Mouse (Mus musculus) kidney, adult 2 months (tissue): Measurements from ENCODE around the gene Hist1h2bf. TPM values are rescaled to one million over a fixed set of nuclear protein-coding genes. Genes with fewer than 3 reads are reported as not detected.
"Not testable (repeated sequence)": the region's sequence is repeated elsewhere in the genome, so short reads cannot be mapped to it uniquely, and the experiment has no call there.

Experiments used
- DNase-seq: peaks from one replicate; pipeline ENCODE4 v3.0.0; 2021
- H3K27ac ChIP-seq: fragments of 200-500 bp; 2 replicates; pipeline ENCODE4 v1.5.1; 2012; ENCODE audit warnings: low read depth, low read length, control low read depth, inconsistent platforms; ENCODE audit not compliant: insufficient read depth
- H3K27me3 ChIP-seq: fragments of 200-500 bp; replicated peaks from 2 replicates; pipeline ENCODE4 v1.6.1; 2012; ENCODE audit warnings: mild to moderate bottlenecking, moderate library complexity, low read length, inconsistent platforms; ENCODE audit not compliant: control insufficient read depth, insufficient read depth
- H3K36me3 ChIP-seq: fragments of 200-500 bp; 2 replicates; pipeline ENCODE4 v1.6.1; 2012; ENCODE audit warnings: mild to moderate bottlenecking, moderate library complexity, low read length, inconsistent platforms; ENCODE audit not compliant: control insufficient read depth, insufficient read depth
- H3K4me1 ChIP-seq: fragments of 200-500 bp; 2 replicates; pipeline ENCODE4 v1.6.1; 2011; ENCODE audit warnings: low read length; ENCODE audit not compliant: control insufficient read depth, insufficient read depth
- H3K4me3 ChIP-seq: fragments of 200-500 bp; 2 replicates; pipeline ENCODE4 v1.5.1; 2011; ENCODE audit warnings: mild to moderate bottlenecking, low read depth, low read length, control low read depth; ENCODE audit not compliant: insufficient read depth
- CTCF ChIP-seq: fragments of 200-500 bp; conservative IDR thresholded peaks from 2 replicates; pipeline ENCODE4 v1.5.1; 2011; ENCODE audit warnings: low read depth, mild to moderate bottlenecking, control low read depth, low read length, moderate library complexity, mixed read lengths; ENCODE audit not compliant: insufficient read depth, insufficient read length
- POLR2A ChIP-seq: fragments of 200-500 bp; IDR thresholded peaks from one replicate; pipeline ENCODE4 v1.6.1; 2011; ENCODE audit warnings: low read depth, low read length, control low read depth
- WGBS: fragments of 180-500 bp; shearing (Covaris S2); methylation state at CpG from one replicate; pipeline ENCODE4 v1.1.7; 2018; 5-methylcytosine and 5-hydroxymethylcytosine counted together
- polyA plus RNA-seq: library from polyadenylated mRNA; depleted of rRNA; stranded (reverse); fragments of >200 nt; gene quantifications from 2 replicates; pipeline ENCODE4 v1.2.3, GENCODE M21; 2012; rRNA removed

Gene Hist1h2bf
- 0.30 and 0.99 TPM in 2 replicates for polyA plus RNA-seq

DNA sequence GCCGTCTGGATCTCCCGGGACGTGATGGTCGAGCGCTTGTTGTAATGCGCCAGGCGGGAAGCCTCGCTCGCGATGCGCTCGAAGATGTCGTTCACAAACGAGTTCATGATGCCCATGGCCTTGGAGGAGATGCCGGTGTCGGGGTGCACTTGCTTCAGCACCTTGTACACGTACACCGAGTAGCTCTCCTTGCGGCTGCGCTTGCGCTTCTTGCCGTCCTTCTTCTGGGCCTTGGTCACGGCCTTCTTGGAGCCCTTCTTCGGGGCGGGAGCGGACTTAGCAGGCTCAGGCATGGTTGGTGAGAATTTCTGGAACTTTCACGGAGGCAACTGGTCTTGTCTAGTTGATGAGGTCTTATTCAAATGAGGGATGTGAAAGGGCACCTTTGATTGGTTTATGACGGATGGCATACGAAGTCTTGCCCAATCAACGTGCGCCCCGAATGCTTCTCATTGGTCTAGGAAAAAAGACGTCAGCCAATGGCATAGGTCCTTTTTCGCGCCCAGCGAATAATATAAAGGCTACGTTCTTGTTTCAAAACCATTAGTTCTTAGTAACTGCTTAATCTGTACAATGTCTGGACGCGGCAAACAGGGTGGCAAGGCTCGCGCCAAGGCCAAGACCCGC lies at the start of gene Hist1h2bf, which contains the start of gene Hist1h2ad:
Gene Hist1h2bf, minus strand, starts transcription at position 299 of the 627 bp plus-strand sequence.
Gene Hist1h2ad, plus strand, starts transcription at position 484 of the 627 bp plus-strand sequence.
- H3K27ac ChIP-seq: not testable (repeated sequence)
- 4% methylated on average over 42 of the region's 42 CpGs for WGBS

DNA sequence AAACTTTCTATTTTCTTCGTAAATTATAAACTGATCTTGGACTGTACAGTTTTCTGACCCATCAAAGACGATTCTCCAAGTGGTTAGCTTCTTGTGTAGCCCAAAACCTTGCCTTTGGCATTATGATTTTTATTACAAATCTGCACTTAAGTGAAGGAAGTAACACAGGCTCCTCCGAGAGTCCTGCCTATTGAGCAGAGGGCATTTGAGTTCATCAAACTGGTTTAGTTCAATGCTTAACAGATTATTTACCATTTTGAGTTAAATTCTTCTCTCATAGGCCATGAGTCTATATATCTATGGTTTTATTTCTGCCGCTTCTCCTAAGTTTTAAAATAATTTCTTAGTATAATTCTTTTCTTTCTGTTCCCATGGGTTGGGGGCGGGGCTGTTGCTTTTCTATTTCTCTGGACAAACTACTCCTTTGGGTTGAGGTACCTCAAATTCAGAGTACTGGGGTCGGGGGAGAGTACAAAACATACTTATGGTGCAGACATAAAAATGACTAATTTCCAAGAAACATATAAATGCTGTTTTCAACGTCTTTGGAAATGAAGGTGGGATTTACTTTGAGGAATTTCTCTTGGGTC lies 49.0 kb upstream of the Hist1h2bf start:
- no peak for TF ChIP-seq POLR2A
- TF ChIP-seq CTCF: no peak
- Histone ChIP-seq H3K27me3 (no peaks in the 10 kb centered on the region), H3K4me1 (peaks cover 2% of the 10 kb centered on the region; the same call in 1 of the 2 replicates), H3K4me3 (no peak overlapping the region), H3K36me3 (no peaks in the 10 kb centered on the region), H3K27ac (peak overlapping the region; percentile 85)
- peak; percentile 43 for DNase-seq
- WGBS: 21% methylated on average over 7 of the region's 7 CpGs

More for the DNA sequence above, at the start of gene Hist1h2bf, which contains the start of gene Hist1h2ad:
- H3K4me1 ChIP-seq, H3K27me3 ChIP-seq, H3K36me3 ChIP-seq: not testable (repeated sequence)
- H3K4me3 ChIP-seq: peak within 1 kb of the TSS; percentile 26; the same call in 1 of the 2 replicates
- DNase-seq: peak; percentile 90

DNA sequence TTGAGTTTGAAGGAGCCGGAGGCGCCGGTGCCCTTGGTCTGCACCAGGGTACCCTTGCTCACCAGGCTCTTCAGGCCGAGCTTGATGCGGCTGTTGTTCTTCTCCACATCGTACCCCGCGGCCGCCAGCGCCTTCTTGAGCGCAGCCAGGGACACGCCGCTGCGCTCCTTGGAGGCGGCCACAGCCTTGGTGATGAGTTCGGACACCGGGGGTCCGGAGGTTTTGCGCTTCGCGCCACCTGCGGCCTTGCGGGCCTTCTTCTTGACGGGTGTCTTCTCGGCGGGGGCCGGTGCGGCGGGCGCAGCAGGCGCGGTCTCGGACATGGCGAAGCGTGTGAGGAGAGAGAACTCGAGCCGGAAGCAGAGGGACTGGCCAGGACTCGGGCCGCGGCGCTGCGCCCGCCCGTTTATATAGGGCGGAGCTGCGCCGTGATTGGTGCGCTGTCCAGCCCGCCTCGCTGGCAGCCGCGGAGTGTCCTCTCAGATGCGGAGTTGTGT lies 48.2 kb upstream of the Hist1h2bf start, which contains the start of gene Hist1h1e:
Gene Hist1h1e, minus strand, starts transcription at position 384 of the 497 bp plus-strand sequence.
- WGBS: under 1% methylated on average over 53 of the region's 53 CpGs
- H3K4me1 ChIP-seq, H3K27me3 ChIP-seq, H3K36me3 ChIP-seq: not testable (repeated sequence)
- peak; percentile 98 for TF ChIP-seq POLR2A
- peak; percentile 94 for DNase-seq
- peak within 1 kb of the TSS; percentile 69 for H3K4me3 ChIP-seq
- H3K27ac ChIP-seq: peak within 1 kb of the TSS; percentile 86

DNA sequence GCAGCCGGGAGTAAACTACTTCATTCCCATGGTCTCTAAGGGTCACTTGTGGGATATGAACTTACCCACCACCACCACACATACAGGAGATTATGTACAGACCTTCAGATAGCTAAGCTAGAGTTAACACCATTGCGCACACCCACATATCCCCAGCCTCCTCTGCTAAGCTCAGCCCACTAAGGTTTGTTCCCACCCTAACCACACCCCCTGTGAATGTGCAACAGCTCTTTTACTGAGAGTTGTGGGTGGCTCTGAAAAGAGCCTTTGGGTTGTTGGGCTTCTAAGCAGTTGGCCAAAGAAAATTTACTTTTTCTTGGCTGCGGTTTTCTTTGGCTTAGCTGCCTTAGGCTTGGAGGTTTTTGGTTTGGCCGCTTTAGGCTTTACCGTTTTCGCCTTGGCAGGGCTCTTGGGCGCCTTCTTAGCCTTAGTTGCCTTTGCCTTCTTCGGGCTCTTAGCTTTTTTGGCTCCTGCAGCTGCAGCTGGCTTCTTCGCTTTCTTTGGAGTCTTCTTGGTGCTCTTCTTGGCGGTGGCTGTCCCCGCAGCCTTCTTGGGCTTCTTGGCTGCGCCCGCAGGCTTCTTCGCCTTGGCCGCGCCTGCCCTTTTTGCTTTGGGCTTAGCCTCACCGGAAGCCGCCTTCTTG lies 47.7 kb upstream of the Hist1h2bf start:
- DNase-seq: peak; percentile 87
- Histone ChIP-seq H3K27ac (peak overlapping the region; percentile 86), H3K36me3 (no peaks in the 10 kb centered on the region), H3K4me1 (peaks cover 2% of the 10 kb centered on the region; the same call in 1 of the 2 replicates), H3K4me3 (peak overlapping the region; percentile 69), H3K27me3 (no peaks in the 10 kb centered on the region)
- WGBS: under 1% methylated on average over 18 of the region's 18 CpGs
- TF ChIP-seq POLR2A: peak; percentile 26
- no peak for TF ChIP-seq CTCF

DNA sequence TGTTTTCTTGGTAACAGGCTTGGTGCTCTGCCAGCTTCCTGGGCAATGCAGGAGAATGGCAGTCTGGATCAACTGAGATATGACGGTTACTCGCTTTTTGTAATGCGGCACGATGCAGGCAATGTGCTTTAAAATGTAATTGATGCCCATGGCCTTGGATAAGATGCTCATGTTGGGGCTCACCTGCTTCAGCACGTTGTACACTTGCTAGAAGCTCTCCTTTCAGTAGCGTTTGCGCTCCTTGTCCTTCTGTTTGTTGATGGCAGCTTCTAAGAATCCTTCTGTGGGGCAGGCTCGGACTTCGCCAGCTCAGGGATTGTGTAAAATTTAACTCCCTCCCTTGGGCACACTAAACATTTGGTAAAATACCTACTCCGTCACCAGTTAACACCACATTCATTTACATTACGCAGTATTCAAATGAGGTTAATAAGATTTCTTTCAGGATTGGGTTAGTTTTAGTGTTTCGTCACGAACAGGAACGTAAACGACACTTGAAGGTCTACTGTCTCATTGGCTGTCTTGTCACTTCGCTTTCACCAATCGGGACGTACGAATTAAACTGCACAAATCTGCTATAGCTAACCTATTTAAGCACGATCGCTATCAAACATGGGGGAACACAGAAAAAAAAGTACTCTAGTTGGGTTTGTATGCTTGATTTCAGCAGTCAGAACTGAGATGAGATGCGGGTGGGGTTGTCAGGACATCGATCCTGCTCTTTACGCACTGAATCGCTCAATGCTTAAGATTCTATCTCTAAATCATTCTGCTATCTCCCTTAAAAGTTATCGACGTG lies 46.9 kb upstream of the Hist1h2bf start, which contains the start of gene Hist1h2be:
Gene Hist1h2be, minus strand, starts transcription at position 392 of the 799 bp plus-strand sequence.
- peaks cover 2% of the 10 kb centered on the region; the same call in 1 of the 2 replicates for H3K4me1 ChIP-seq
- H3K27ac ChIP-seq: peak within 1 kb of the TSS; percentile 91
- under 1% methylated on average over 27 of the region's 27 CpGs for WGBS
- peak; percentile 91 for DNase-seq
- peak within 1 kb of the TSS; percentile 69 for H3K4me3 ChIP-seq
- no peaks in the 10 kb centered on the region for H3K27me3 ChIP-seq
- TF ChIP-seq POLR2A (no peak), CTCF (no peak)
- H3K36me3 ChIP-seq: no peaks in the 10 kb centered on the region

DNA sequence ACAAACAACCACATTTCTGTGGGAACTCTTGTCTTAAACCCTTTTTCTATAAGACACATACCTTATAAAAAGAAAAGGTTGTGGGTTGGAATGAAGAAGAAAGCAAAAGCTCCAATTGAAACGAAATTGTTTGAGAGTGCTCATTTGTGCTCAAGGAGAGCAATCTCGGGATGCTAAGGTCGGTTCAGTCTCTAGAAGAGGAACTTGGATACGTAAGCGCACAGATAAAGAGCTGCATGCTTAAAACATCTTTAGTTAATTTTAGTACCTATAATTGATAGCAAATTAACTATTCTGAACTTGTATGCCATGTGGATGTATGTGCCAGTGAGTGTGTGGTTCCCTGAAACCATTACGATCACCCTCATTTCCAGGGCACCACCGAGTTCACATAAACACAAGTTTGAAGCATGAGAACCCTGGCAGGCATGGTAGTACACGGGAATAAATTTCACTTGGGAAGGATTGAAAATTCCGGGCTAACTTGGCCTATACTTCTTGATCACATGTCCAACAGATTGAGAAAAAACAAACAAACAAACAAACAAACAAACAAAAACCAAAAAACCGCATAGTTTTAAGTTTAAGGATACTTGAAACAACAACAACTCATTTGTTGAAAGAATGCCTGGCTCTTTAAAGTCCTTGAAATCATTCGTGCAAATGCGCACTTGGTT lies 46.2 kb upstream of the Hist1h2bf start:
- 46% methylated on average over 12 of the region's 12 CpGs for WGBS
- Histone ChIP-seq H3K27me3 (no peaks in the 10 kb centered on the region), H3K27ac (no peak overlapping the region; the same call in 1 of the 2 replicates), H3K4me1 (peaks cover 2% of the 10 kb centered on the region; the same call in 1 of the 2 replicates), H3K36me3 (no peaks in the 10 kb centered on the region), H3K4me3 (peak overlapping the region; percentile 57)
- TF ChIP-seq CTCF (no peak), POLR2A (no peak)
- DNase-seq: no peak
